Mouse (Mus musculus) testis, postnatal 10 days (tissue): Measurements from ENCODE around the gene Hivep3.
A peak's percentile ranks its signal among the peaks of the same experiment; 100 is the strongest.

ENCODE experiments used
- DNase-seq: peaks from one replicate; pipeline ENCODE4 v3.0.0; 2021; ENCODE audit warnings: low spot score

The Hivep3 gene

DNA sequence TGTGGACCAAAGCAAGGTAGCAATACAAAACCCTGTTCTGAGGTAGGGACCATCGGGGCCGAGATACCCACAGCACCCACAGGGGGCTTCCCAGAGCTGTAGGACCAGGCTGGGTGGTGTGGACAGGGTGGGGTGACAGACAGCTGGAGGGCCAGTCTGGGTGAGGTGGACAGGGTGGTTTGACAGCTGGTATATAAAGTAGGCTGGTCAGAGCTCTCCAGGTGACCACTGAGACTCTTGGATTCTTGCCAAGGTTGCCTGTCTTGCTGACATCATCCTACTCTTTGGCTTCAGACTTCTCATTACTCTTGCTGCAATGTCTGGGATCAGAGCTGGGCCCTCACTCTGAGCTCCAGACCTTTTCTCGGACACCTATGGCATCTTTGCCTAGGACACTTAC, 372.8 kb downstream of the Hivep3 start:
- no peak for DNase-seq

GRCm38 (mm10) chr4:120107787-120108186, 374.2 kb downstream of the Hivep3 start:
- no peak for DNase-seq

GRCm38 (mm10) chr4:120115516-120115915, 381.9 kb downstream of the Hivep3 start:
- DNase-seq = no peak

- no peak for DNase-seq
Measured at GRCm38 (mm10) chr4:120116312-120116711, 382.7 kb downstream of the Hivep3 start.

DNA sequence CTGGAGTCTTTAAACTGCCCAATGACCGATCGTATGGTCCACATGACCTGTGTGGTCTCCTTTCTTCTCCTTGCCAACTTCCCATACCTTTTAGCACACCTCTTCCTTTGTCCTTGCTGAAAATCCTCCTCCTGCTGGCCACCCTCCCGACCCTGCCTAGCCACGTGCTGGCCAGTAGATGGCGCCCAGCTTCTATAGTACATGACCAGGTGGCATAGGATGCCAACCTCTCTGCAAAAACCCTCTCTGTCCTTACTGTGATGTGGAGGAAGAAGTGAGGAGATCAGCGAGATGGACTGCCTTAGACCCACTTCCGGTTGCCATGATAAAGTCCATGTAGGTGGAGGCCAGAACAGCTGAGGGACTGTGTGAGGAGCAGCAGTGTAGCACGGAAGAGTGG, 386.7 kb downstream of the Hivep3 start:
- peak; percentile 85 for DNase-seq

GRCm38 (mm10) chr4:120124656-120125055, 391.1 kb downstream of the Hivep3 start:
- no peak for DNase-seq

DNA sequence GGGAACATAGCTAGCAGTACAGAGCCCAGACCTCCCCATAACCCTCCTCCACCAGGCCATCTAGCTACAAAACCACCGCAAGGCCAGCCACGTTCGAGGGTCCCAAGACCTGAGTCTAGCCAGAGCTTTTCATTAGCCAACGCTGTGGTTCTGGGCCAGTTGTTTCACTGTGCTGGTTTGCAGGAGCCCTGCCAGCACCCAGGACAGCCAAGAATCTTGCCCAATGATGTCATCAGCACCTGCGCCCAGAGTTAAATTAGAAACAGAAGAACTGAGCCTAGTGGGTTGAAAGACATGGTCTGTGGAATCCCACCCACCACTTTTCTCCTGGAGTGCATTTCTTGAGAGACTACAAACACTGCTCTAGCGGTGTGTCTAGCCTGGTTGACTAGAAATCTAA, 392.5 kb downstream of the Hivep3 start:
- DNase-seq = no peak

GRCm38 (mm10) chr4:120127333-120127732, 393.7 kb downstream of the Hivep3 start:
- no peak for DNase-seq

DNA sequence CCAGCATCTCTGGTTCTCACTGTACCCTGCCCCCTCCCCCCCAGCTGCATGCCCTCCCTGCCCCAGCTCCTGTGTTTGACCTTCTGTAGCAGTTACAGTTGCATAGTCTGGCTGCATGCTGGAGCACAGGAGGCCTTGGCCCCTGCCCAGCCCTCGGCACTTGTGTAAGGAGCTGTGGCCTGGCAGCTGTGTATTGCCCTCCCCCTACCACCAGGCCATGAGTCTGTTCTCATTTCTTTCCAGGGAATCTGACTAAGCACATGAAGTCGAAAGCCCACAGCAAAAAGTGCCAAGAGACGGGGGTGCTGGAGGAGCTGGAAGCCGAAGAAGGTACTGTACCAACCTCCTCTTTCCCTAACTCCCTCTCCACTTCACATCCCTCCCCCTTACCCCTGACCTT, 394.4 kb downstream of the Hivep3 start:
- DNase-seq = peak; percentile 62

- peak; percentile 75 for DNase-seq
Measured at GRCm38 (mm10) chr4:120129233-120129885, 395.8 kb downstream of the Hivep3 start.

DNA sequence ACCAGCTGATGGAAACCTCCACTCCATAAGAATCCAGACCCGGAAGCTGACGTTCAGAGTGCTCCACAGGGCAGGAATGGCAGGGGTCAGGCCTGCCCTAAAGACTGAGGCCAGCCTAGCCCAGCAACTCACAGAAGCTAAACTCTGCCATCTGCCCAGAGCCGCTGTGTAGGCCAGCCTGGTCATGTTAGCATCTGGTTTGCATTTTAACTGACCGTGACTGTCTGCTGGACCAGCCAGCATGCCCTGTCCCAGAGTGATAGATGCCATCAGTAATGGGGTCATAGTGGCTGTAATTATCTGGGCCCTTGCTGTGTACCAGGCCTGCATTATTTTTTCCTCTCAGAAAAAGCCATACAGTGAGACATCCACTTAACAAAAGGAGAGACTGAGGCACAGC, 397.3 kb downstream of the Hivep3 start:
- DNase-seq = no peak

DNA sequence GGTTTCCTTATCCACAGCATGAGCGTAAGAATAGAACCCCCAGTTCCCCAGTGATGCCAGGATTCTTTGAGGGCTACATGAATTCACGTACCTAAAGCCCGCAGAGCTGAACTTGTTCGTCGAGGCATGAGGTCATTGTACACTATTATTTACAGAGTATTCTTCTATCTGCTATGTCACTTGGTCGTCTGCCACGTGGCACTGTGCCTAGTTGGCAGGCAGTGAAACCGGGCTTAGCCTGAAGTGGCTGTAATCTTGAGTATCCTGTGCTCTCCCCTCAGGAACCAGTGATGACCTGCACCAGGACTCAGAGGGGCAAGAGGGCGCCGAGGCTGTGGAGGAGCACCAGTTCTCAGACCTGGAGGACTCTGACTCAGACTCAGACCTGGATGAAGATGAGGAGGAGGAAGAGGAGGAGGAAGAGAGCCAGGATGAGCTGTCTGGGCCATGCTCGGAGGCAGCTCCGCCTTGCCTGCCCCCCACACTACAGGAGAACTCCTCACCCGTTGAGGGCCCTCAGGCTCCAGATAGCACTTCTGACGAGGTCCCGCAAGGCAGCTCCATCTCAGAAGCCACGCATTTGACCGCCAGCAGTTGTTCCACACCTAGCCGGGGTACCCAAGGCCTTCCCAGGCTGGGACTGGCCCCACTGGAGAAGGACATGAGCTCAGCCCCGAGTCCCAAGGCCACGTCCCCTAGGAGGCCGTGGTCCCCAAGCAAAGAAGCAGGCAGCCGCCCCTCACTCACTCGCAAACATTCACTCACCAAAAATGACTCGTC, 398.0 kb downstream of the Hivep3 start:
- peak; percentile 93 for DNase-seq

GRCm38 (mm10) chr4:120134223-120134622, 400.6 kb downstream of the Hivep3 start:
- no peak for DNase-seq

DNA sequence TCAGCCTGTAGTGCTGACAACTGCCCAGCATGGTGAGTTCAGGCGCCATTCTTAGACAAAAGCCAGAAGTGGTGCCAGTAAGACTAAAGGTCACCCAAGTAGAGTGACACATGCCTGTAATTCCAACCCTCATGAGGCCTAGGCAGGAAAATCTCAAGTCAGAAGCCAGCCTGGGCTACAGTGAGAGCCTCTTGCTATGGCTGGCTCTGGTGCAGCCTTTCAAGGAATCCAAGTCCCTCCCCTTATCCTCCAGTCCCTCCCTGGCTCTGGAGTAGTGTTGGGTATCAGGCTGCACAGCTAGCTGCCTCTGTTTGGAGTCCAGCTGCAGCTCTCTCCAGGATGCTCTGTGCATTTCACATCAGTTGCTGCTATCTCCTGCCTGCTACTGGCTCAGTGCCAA, 408.2 kb downstream of the Hivep3 start:
- DNase-seq = no peak

GRCm38 (mm10) chr4:120142905-120143304, 409.3 kb downstream of the Hivep3 start:
- no peak for DNase-seq

GRCm38 (mm10) chr4:120144343-120144742, 410.8 kb downstream of the Hivep3 start:
- no peak for DNase-seq

- DNase-seq = no peak
Measured at GRCm38 (mm10) chr4:120145931-120146330, 412.3 kb downstream of the Hivep3 start.

GRCm38 (mm10) chr4:120148291-120149141, 414.9 kb downstream of the Hivep3 start:
- peak; percentile 87 for DNase-seq

GRCm38 (mm10) chr4:120149142-120149524, 415.5 kb downstream of the Hivep3 start:
- no peak for DNase-seq

GRCm38 (mm10) chr4:120150345-120150920, 416.8 kb downstream of the Hivep3 start:
- DNase-seq = no peak

- DNase-seq = no peak
Measured at GRCm38 (mm10) chr4:120151906-120152305, 418.3 kb downstream of the Hivep3 start.

DNA sequence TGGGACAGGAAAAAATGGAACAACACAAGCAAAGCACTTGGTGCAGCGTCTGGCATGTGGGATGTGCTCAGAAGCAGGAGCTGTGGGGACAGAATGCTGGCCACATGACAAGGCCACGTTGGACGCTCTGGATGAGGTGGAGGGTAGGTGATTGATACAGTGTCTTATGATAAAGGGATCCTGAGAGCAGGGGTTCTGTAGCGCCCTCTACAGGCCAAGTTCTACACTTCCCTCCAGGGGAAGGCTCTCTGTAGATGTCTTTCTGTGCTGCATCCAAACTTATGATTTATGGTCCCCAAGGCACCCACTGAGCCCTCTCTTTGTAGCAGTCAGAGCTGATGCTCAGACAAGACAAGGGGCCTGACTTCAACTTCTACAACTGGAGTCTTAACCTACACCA, 419.1 kb downstream of the Hivep3 start:
- no peak for DNase-seq
